Mouse (Mus musculus) neural tube, embryonic 11.5 days (tissue): ENCODE data around the gene Mcrs1. TPM values are rescaled to one million over a fixed set of nuclear protein-coding genes. Genes with fewer than 3 reads are reported as not detected.
A peak's percentile ranks its signal among the peaks of the same experiment; 100 is the strongest.

Source experiments
- ATAC-seq: fragments of 200-750 bp; cut with Nextera tagmentation; 2 replicates; pipeline ENCODE4 v1.8.0; 2017; ENCODE audit warnings: moderate number of reproducible peaks, mild to moderate bottlenecking, moderate TSS enrichment, moderate library complexity; ENCODE audit not compliant: insufficient read depth, low FRiP score, low TSS enrichment
- DNase-seq: peaks from one replicate; pipeline ENCODE4 v3.0.0-alpha.2; 2015; ENCODE audit warnings: low spot score
- H3K27ac ChIP-seq: fragments of 300-500 bp; sonication (generic); 2 replicates; pipeline ENCODE4 v1.5.1; 2014; ENCODE audit warnings: low read depth, mild to moderate bottlenecking, low read length
- H3K27me3 ChIP-seq: fragments of 300-500 bp; sonication (generic); 2 replicates; pipeline ENCODE4 v1.6.1; 2014; ENCODE audit warnings: mild to moderate bottlenecking, low read length, mixed read lengths; ENCODE audit not compliant: control insufficient read depth, insufficient read depth
- H3K36me3 ChIP-seq: fragments of 300-500 bp; sonication (generic); 2 replicates; pipeline ENCODE4 v1.6.1; 2014; ENCODE audit warnings: mild to moderate bottlenecking, low read length, moderate library complexity, mixed read lengths; ENCODE audit not compliant: control insufficient read depth, insufficient read depth
- H3K4me1 ChIP-seq: fragments of 300-500 bp; sonication (generic); 2 replicates; pipeline ENCODE4 v1.6.1; 2014; ENCODE audit warnings: low read length, mixed read lengths; ENCODE audit not compliant: control insufficient read depth, insufficient read depth
- H3K4me2 ChIP-seq: fragments of 300-500 bp; sonication (generic); 2 replicates; pipeline ENCODE4 v1.6.1; 2014; ENCODE audit warnings: low read depth, mild to moderate bottlenecking, moderate library complexity
- H3K4me3 ChIP-seq: fragments of 300-500 bp; sonication (generic); 2 replicates; pipeline ENCODE4 v1.5.1; 2014; ENCODE audit warnings: low read depth, low read length
- H3K9ac ChIP-seq: fragments of 300-500 bp; sonication (generic); 2 replicates; pipeline ENCODE4 v1.6.1; 2014; ENCODE audit warnings: mild to moderate bottlenecking, low read length
- H3K9me3 ChIP-seq: fragments of 300-500 bp; sonication (generic); 2 replicates; pipeline ENCODE4 v1.6.1; 2016; ENCODE audit warnings: low read length; ENCODE audit not compliant: control insufficient read depth
- WGBS: fragments of 180-500 bp; shearing (Covaris S2); extraction: QIAGEN DNeasy Blood & Tissue Kit; methylation state at CpG from one replicate; pipeline ENCODE4 v1.1.7; 2014; 5-methylcytosine and 5-hydroxymethylcytosine counted together
- polyA plus RNA-seq: library from polyadenylated mRNA; unstranded; fragments of >200 nt; fragmentation: Nextera tagmentation; extraction: Ambion mirVana; gene quantifications from 2 replicates; pipeline ENCODE4 v1.2.1, GENCODE M21; 2014

Gene Mcrs1
- 188 and 193 TPM in 2 replicates for polyA plus RNA-seq

GRCm38 (mm10) chr15:99251626-99252380, at the start of gene Mcrs1:
Gene Mcrs1 (minus strand): TSS chr15:99251961.
- WGBS, result under 1% methylated on average over 52 of the region's 52 CpGs
- H3K9me3 ChIP-seq, result no peaks in the 10 kb centered on the region
- H3K27me3 ChIP-seq, result no peaks in the 10 kb centered on the region
- peak within 1 kb of the TSS; percentile 94 for H3K4me2 ChIP-seq
- H3K4me1 ChIP-seq, result peaks cover 4% of the 10 kb centered on the region; the same call in 1 of the 2 replicates
- peak; percentile 91 for ATAC-seq
- peak within 1 kb of the TSS; percentile 70 for H3K9ac ChIP-seq
- peaks cover 2% of the 10 kb centered on the region; the same call in 1 of the 2 replicates for H3K36me3 ChIP-seq
- H3K4me3 ChIP-seq, result peak within 1 kb of the TSS; percentile 47
- peak within 1 kb of the TSS; percentile 90 for H3K27ac ChIP-seq
- peak; percentile 98 for DNase-seq

DNA sequence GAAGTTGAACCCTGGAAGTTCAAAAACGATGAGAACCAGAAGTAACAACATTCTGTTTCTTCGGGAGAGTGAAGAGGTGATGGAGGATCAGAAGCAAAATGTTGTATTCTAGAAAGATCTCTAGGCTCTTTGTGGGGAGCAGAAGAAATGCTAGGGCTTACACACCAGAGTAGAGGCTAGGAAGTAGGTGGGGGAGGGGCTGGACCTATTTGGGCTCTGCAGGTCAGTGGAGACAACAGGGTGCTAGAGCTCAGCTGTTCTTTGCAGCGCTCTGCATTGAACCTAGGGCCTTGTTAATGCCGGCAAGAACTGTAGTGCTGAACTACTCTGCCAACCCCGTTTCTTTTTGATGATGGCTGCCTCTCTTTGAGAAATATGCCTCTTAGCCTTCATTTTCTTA, 44.5 kb upstream of the Mcrs1 start:
- DNase-seq (no peak), ATAC-seq (no peak)
- Histone ChIP-seq H3K27ac (no peak overlapping the region), H3K9ac (no peak overlapping the region), H3K9me3 (no peaks in the 10 kb centered on the region), H3K4me1 (peaks cover 2% of the 10 kb centered on the region; the same call in 1 of the 2 replicates), H3K27me3 (no peaks in the 10 kb centered on the region), H3K4me2 (peak overlapping the region; percentile 77; the same call in 1 of the 2 replicates), H3K36me3 (no peaks in the 10 kb centered on the region), H3K4me3 (no peak overlapping the region)
- WGBS, result 40% methylated on average over 5 of the region's 5 CpGs

DNA sequence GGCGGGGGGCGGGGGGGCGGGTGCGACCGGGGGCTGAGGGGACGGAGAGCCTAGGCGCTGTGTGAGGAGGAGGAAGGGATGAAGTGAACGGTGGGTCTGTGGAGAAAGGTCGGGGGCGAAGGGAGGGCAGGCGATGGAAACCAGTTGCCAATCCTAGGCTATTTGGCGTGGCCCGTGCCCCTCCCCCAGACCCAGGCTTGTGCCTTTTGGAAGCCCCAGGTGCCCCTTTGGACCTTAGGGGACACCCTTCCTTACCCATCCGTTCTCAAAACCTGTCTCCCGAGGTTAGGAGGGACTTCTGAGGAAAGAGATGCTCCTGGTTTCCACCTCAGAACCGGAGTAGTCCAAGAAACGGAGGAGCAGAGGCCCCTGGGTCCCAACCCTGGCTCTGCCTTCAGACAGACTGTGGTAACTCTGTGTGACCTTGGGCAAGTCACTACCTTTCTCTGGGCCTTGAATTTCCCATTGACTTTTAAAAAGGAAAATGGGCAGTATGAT, 43.8 kb upstream of the Mcrs1 start, which contains the start of gene Fam186b:
Fam186b (minus strand) TSS at position 405 of the 498 bp plus-strand sequence.
- DNase-seq, result peak; percentile 57
- WGBS, result under 1% methylated on average over 15 of the region's 17 CpGs
- H3K27ac ChIP-seq, result peak within 1 kb of the TSS; percentile 75
- peaks cover 2% of the 10 kb centered on the region; the same call in 1 of the 2 replicates for H3K4me1 ChIP-seq
- H3K36me3 ChIP-seq, result no peaks in the 10 kb centered on the region
- peak within 1 kb of the TSS; percentile 77 for H3K9ac ChIP-seq
- ATAC-seq, result peak; percentile 54; the same call in 1 of the 2 replicates
- H3K27me3 ChIP-seq, result no peaks in the 10 kb centered on the region
- H3K9me3 ChIP-seq, result no peaks in the 10 kb centered on the region
- peak within 1 kb of the TSS; percentile 77 for H3K4me2 ChIP-seq
- peak within 1 kb of the TSS; percentile 70 for H3K4me3 ChIP-seq

DNA sequence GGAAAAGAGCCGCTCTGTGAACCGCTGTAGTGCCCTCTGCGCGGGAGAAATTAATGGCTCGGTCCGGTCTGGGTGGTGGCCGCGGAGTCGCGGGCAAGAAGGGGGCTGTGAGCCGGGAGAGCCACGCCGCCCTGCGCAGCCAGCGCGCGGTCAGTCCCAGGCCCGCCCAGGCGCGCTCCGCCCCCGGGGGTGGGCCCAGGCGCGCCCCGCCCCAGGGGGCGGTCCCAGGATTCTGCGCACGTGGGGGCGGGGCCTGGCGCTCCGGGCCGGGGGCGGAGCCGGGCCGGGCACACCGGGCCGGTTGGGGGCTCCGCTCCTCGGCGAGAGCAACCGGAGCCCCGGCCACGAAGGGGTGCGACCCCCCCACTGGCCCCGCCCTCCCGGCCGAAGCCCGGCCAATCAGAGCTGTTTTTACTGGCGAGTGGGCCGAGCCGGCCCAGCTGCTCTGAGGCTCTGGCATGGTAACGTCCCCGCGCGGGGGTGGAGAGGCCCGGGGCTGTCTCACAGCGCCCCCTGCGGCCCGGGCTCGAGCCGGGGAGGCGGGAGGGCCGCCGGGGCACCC, 43.1 kb upstream of the Mcrs1 start, which contains the start of gene Prpf40b:
Prpf40b (plus strand) TSS at position 275 of the 562 bp plus-strand sequence.
- H3K4me2 ChIP-seq, result peak within 1 kb of the TSS; percentile 77
- no peaks in the 10 kb centered on the region for H3K9me3 ChIP-seq
- H3K4me3 ChIP-seq, result peak within 1 kb of the TSS; percentile 70
- H3K27ac ChIP-seq, result peak within 1 kb of the TSS; percentile 75
- H3K27me3 ChIP-seq, result no peaks in the 10 kb centered on the region
- no peaks in the 10 kb centered on the region for H3K36me3 ChIP-seq
- ATAC-seq (peak; percentile 95), DNase-seq (peak; percentile 94)
- peak within 1 kb of the TSS; percentile 77 for H3K9ac ChIP-seq
- peaks cover 2% of the 10 kb centered on the region; the same call in 1 of the 2 replicates for H3K4me1 ChIP-seq
- under 1% methylated on average over 51 of the region's 64 CpGs for WGBS

- 35% methylated on average over 16 of the region's 16 CpGs for WGBS
Measured at GRCm38 (mm10) chr15:99294287-99294686, 42.5 kb upstream of the Mcrs1 start.

DNA sequence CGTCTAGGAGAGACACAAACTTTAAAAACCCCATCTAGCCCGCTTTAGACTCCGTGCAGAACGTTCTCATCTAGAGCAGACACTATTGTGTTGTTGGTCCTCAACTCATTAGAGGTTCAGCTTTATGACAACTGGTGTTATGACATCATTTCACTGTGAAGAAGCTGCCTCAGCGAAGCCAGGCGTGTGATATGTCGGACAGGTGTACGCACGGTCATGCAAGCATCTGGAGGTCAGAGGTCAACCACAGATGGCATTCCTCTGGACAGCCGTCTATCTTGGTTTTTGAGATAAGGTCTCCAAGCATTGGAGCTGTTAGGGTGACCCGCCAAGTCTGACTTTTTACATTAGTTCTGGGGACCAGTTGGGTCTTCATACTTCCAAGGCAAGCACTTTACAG, 38.8 kb upstream of the Mcrs1 start:
- Histone ChIP-seq H3K9ac (no peak overlapping the region), H3K9me3 (no peaks in the 10 kb centered on the region), H3K27ac (no peak overlapping the region), H3K4me1 (no peaks in the 10 kb centered on the region; the same call in 1 of the 2 replicates), H3K4me3 (no peak overlapping the region), H3K36me3 (no peaks in the 10 kb centered on the region), H3K27me3 (no peaks in the 10 kb centered on the region), H3K4me2 (no peak overlapping the region)
- 84% methylated on average over 11 of the region's 11 CpGs for WGBS
- DNase-seq, result no peak
- ATAC-seq, result no peak

More at GRCm38 (mm10) chr15:99294287-99294686, 42.5 kb upstream of the Mcrs1 start:
- DNase-seq, result no peak
- Histone ChIP-seq H3K9me3 (no peaks in the 10 kb centered on the region), H3K36me3 (no peaks in the 10 kb centered on the region), H3K27ac (no peak overlapping the region), H3K4me1 (peaks cover 2% of the 10 kb centered on the region; the same call in 1 of the 2 replicates), H3K4me3 (peak overlapping the region; percentile 70), H3K4me2 (peak overlapping the region; percentile 77), H3K9ac (peak overlapping the region; percentile 77), H3K27me3 (no peaks in the 10 kb centered on the region)
- no peak for ATAC-seq

GRCm38 (mm10) chr15:99285189-99285535, 33.4 kb upstream of the Mcrs1 start:
- no peak overlapping the region for H3K4me3 ChIP-seq
- DNase-seq, result no peak
- no peak for ATAC-seq
- H3K36me3 ChIP-seq, result no peaks in the 10 kb centered on the region
- H3K4me2 ChIP-seq, result no peak overlapping the region
- no peaks in the 10 kb centered on the region for H3K9me3 ChIP-seq
- 48% methylated on average over 8 of the region's 8 CpGs for WGBS
- H3K4me1 ChIP-seq, result no peaks in the 10 kb centered on the region
- no peaks in the 10 kb centered on the region for H3K27me3 ChIP-seq
- H3K27ac ChIP-seq, result no peak overlapping the region
- no peak overlapping the region for H3K9ac ChIP-seq

GRCm38 (mm10) chr15:99284527-99285188, 32.9 kb upstream of the Mcrs1 start:
- Histone ChIP-seq H3K9me3 (no peaks in the 10 kb centered on the region), H3K27me3 (no peaks in the 10 kb centered on the region), H3K36me3 (no peaks in the 10 kb centered on the region), H3K4me1 (no peaks in the 10 kb centered on the region), H3K4me3 (no peak overlapping the region), H3K27ac (no peak overlapping the region), H3K4me2 (no peak overlapping the region), H3K9ac (no peak overlapping the region)
- DNase-seq, result peak; percentile 17
- 46% methylated on average over 14 of the region's 14 CpGs for WGBS
- ATAC-seq, result no peak
